Mouse (Mus musculus) retina, adult 2 months (tissue): ENCODE measurements around the gene Snd1.

Experiments used
- DNase-seq: peaks from one replicate; pipeline ENCODE4 v3.0.0-alpha.2; 2012; ENCODE audit warnings: low read depth, low spot score

Snd1 gene

GRCm38 (mm10) chr6:28542298-28542701 lies 67.4 kb downstream of the Snd1 start:
- DNase-seq, result no peak

- no peak for DNase-seq
Observed at GRCm38 (mm10) chr6:28546943-28547342, 72.0 kb downstream of the Snd1 start.

GRCm38 (mm10) chr6:28549374-28549773 lies 74.4 kb downstream of the Snd1 start:
- DNase-seq, result no peak

GRCm38 (mm10) chr6:28550255-28551004 lies 75.5 kb downstream of the Snd1 start:
- no peak for DNase-seq

GRCm38 (mm10) chr6:28554470-28554869 lies 79.5 kb downstream of the Snd1 start:
- no peak for DNase-seq

GRCm38 (mm10) chr6:28555002-28555401 lies 80.1 kb downstream of the Snd1 start:
- DNase-seq, result no peak

GRCm38 (mm10) chr6:28555428-28555827 lies 80.5 kb downstream of the Snd1 start:
- no peak for DNase-seq

- no peak for DNase-seq
Observed at GRCm38 (mm10) chr6:28557728-28558127, 82.8 kb downstream of the Snd1 start.

- DNase-seq, result no peak
Observed at GRCm38 (mm10) chr6:28559419-28559818, 84.5 kb downstream of the Snd1 start.

GRCm38 (mm10) chr6:28561291-28561995 lies 86.5 kb downstream of the Snd1 start:
- no peak for DNase-seq

- no peak for DNase-seq
Observed at GRCm38 (mm10) chr6:28562323-28563044, 87.5 kb downstream of the Snd1 start.

GRCm38 (mm10) chr6:28567978-28568377 lies 93.0 kb downstream of the Snd1 start:
- no peak for DNase-seq

- DNase-seq, result no peak
Observed at GRCm38 (mm10) chr6:28571946-28572345, 97.0 kb downstream of the Snd1 start.

- DNase-seq, result peak; percentile 13
Observed at GRCm38 (mm10) chr6:28572991-28573759, 98.2 kb downstream of the Snd1 start.

GRCm38 (mm10) chr6:28576356-28577264 lies 101.7 kb downstream of the Snd1 start:
- no peak for DNase-seq

- no peak for DNase-seq
Observed at GRCm38 (mm10) chr6:28582847-28583246, 107.9 kb downstream of the Snd1 start.

GRCm38 (mm10) chr6:28583399-28583798 lies 108.5 kb downstream of the Snd1 start:
- no peak for DNase-seq

- DNase-seq, result no peak
Observed at GRCm38 (mm10) chr6:28586806-28587205, 111.9 kb downstream of the Snd1 start.

GRCm38 (mm10) chr6:28588494-28589171 lies 113.7 kb downstream of the Snd1 start:
- no peak for DNase-seq

- no peak for DNase-seq
Observed at GRCm38 (mm10) chr6:28592323-28592893, 117.5 kb downstream of the Snd1 start.
